Mouse (Mus musculus): ENCODE data around the gene Zfp273. TPM values are rescaled to one million over a fixed set of nuclear protein-coding genes. Genes with fewer than 3 reads are reported as not detected.

The Zfp273 gene
- polyA plus RNA-seq, 1 experiment from 2014 or later, result 8.1 TPM

Other genes with a start within 250 kb of the Zfp273 start
- 4.3 and 4.4 TPM in 2 replicates for gene Zfp729b, start 204.0 kb upstream of the Zfp273 start, polyA plus RNA-seq (2015; fragmentation: Nextera tagmentation; extraction: Ambion mirVana)
- gene Gm49345, start 176.0 kb upstream of the Zfp273 start, polyA plus RNA-seq (2015; fragmentation: Nextera tagmentation; extraction: Ambion mirVana), result 0.22 TPM in 1 of 2 replicates, not detected in the other
- gene Zfp729a, start 175.9 kb upstream of the Zfp273 start, polyA plus RNA-seq (2015; fragmentation: Nextera tagmentation; extraction: Ambion mirVana), result 2.8 and 3.8 TPM in 2 replicates
- gene Zfp738, start 126.7 kb upstream of the Zfp273 start, polyA plus RNA-seq (2015; fragmentation: Nextera tagmentation; extraction: Ambion mirVana), result 11.5 and 12.8 TPM in 2 replicates
- 7.2 and 8.2 TPM in 2 replicates for gene Zfp65, start 84.6 kb upstream of the Zfp273 start, polyA plus RNA-seq (2015; fragmentation: Nextera tagmentation; extraction: Ambion mirVana)
- gene Zfp85, start 58.5 kb upstream of the Zfp273 start, polyA plus RNA-seq (2015; fragmentation: Nextera tagmentation; extraction: Ambion mirVana), result 4.8 and 6.4 TPM in 2 replicates
- 2.5 and 2.6 TPM in 2 replicates for gene Zfp493, start 34.0 kb upstream of the Zfp273 start, polyA plus RNA-seq (2015; fragmentation: Nextera tagmentation; extraction: Ambion mirVana)
- 1.6 and 4.0 TPM in 2 replicates for gene Gm10037, start 17.4 kb downstream of the Zfp273 start, polyA plus RNA-seq (2015; fragmentation: Nextera tagmentation; extraction: Ambion mirVana)
- not detected in 2 replicates for gene BC048507, start 49.6 kb downstream of the Zfp273 start, polyA plus RNA-seq (2015; fragmentation: Nextera tagmentation; extraction: Ambion mirVana)

Measured in kidney, embryonic 15.5 days (tissue).